Mouse (Mus musculus) liver, adult 2 months (tissue): ENCODE measurements around the gene Tmem253. TPM values are rescaled to one million over a fixed set of nuclear protein-coding genes. Genes with fewer than 3 reads are reported as not detected.
A peak's percentile ranks its signal among the peaks of the same experiment; 100 is the strongest.
"Not testable (repeated sequence)": the region's sequence is repeated elsewhere in the genome, so short reads cannot be mapped to it uniquely, and the experiment has no call there.

Experiments
- DNase-seq: peaks from one replicate; pipeline ENCODE4 v3.0.0-alpha.2; 2011; ENCODE audit warnings: low read depth, low spot score; ENCODE audit errors: extremely low read depth
- H3K27ac ChIP-seq: fragments of 200-500 bp; replicated peaks from 2 replicates; pipeline ENCODE4 v1.5.1; 2012; ENCODE audit warnings: low read depth, mild to moderate bottlenecking, control low read depth, inconsistent platforms, low read length; ENCODE audit not compliant: insufficient read depth
- H3K27me3 ChIP-seq: fragments of 200-500 bp; 2 replicates; pipeline ENCODE4 v1.6.1; 2012; ENCODE audit warnings: mild to moderate bottlenecking, moderate library complexity, low read length, inconsistent platforms; ENCODE audit not compliant: control insufficient read depth, insufficient read depth
- H3K36me3 ChIP-seq: fragments of 200-500 bp; 2 replicates; pipeline ENCODE4 v1.6.1; 2012; ENCODE audit warnings: low read length, inconsistent platforms; ENCODE audit not compliant: control insufficient read depth, insufficient read depth
- H3K4me1 ChIP-seq: fragments of 200-500 bp; 2 replicates; pipeline ENCODE4 v1.6.1; 2011; ENCODE audit warnings: low read length; ENCODE audit not compliant: control insufficient read depth, insufficient read depth
- H3K4me3 ChIP-seq: fragments of 200-500 bp; 2 replicates; pipeline ENCODE4 v1.5.1; 2011; ENCODE audit warnings: low read depth, mild to moderate bottlenecking, control low read depth, low read length, moderate library complexity; ENCODE audit not compliant: insufficient read depth
- H3K79me2 ChIP-seq: fragments of 200-500 bp; 2 replicates; pipeline ENCODE4 v1.6.1; 2012; ENCODE audit warnings: inconsistent platforms, mild to moderate bottlenecking, low read length, moderate library complexity; ENCODE audit not compliant: control insufficient read depth, insufficient read depth
- H3K9ac ChIP-seq: fragments of 200-500 bp; 2 replicates; pipeline ENCODE4 v1.6.1; 2012; ENCODE audit warnings: low read depth, mild to moderate bottlenecking, control low read depth, inconsistent platforms, low read length
- CTCF ChIP-seq: fragments of 200-500 bp; IDR thresholded peaks from 2 replicates; pipeline ENCODE4 v1.5.1; 2011; ENCODE audit warnings: low read depth, low read length, control low read depth
- POLR2A ChIP-seq: fragments of 200-500 bp; IDR thresholded peaks from 2 replicates; pipeline ENCODE4 v1.6.1; 2011; ENCODE audit warnings: low read length, control low read depth; ENCODE audit not compliant: insufficient read depth; ENCODE audit errors: extremely low read depth
- WGBS: fragments of 180-500 bp; shearing (Covaris S2); methylation state at CpG from one replicate; pipeline ENCODE4 v1.1.7; 2018; 5-methylcytosine and 5-hydroxymethylcytosine counted together
- polyA plus RNA-seq: library from polyadenylated mRNA; depleted of rRNA; stranded (reverse); fragments of >200 nt; gene quantifications from 2 replicates; pipeline ENCODE4 v1.2.3, GENCODE M21; 2012
- total RNA-seq: library from RNA; depleted of rRNA; stranded (reverse); fragments of >200 nt; gene quantifications from 2 replicates; pipeline ENCODE4 v1.2.3, GENCODE M21; 2014

Tmem253 gene
- total and polyA plus RNA-seq, 2 experiments, result 0.11 TPM; not detected in 1

DNA sequence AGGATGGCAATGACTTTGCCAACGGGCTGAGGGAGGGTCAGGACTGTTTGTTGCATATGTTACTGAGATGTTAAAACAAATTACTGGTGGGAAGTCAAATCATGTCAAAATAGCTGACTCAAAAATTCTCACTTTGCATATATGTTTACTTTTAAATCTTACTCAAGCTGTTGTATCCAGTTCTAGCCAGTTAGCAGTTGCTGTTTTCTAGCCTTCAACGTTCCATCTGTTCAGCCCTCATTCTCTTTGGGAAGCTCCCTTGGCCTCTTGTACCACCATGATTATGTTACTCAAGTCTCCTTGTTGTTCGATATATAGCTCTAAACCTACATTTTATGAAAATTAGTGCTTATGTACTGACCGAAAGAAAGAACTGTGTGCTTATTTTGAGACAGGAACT, 10.9 kb downstream of the Tmem253 start:
- Histone ChIP-seq H3K27me3 (no peaks in the 10 kb centered on the region), H3K27ac (no peak overlapping the region), H3K36me3 (no peaks in the 10 kb centered on the region), H3K4me3 (no peak overlapping the region), H3K79me2 (no peaks in the 10 kb centered on the region), H3K9ac (no peak overlapping the region), H3K4me1 (peaks cover 6% of the 10 kb centered on the region; the same call in 1 of the 2 replicates)
- TF ChIP-seq POLR2A, result no peak
- no peak for TF ChIP-seq CTCF
- 85% methylated on average over 4 of the region's 4 CpGs for WGBS
- no peak for DNase-seq

DNA sequence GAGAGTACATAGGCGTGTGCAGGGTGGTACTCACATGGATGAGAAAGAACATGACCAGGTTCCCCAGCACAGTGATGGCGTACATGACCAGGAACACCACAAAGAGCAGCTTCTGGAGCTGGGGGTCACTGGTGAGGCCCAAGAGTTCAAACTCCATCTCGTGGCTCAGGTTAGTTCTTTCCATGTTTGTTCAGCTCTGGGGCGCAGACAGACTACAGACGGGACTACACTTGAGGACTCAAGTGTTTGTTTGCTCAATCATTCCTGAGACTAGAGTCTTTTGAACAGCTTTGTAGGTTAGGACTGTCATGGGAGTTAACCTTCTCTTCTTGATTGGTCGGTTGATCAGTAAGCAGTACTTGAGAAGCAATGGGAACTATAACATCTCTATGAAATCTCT, 20.5 kb downstream of the Tmem253 start:
- H3K4me3 ChIP-seq, result no peak overlapping the region
- WGBS, result 65% methylated on average over 6 of the region's 6 CpGs
- TF ChIP-seq POLR2A (no peak), CTCF (no peak)
- no peaks in the 10 kb centered on the region for H3K36me3 ChIP-seq
- no peaks in the 10 kb centered on the region for H3K79me2 ChIP-seq
- no peaks in the 10 kb centered on the region for H3K27me3 ChIP-seq
- peaks cover 10% of the 10 kb centered on the region for H3K4me1 ChIP-seq
- no peak overlapping the region for H3K27ac ChIP-seq
- no peak for DNase-seq
- H3K9ac ChIP-seq, result no peak overlapping the region

DNA sequence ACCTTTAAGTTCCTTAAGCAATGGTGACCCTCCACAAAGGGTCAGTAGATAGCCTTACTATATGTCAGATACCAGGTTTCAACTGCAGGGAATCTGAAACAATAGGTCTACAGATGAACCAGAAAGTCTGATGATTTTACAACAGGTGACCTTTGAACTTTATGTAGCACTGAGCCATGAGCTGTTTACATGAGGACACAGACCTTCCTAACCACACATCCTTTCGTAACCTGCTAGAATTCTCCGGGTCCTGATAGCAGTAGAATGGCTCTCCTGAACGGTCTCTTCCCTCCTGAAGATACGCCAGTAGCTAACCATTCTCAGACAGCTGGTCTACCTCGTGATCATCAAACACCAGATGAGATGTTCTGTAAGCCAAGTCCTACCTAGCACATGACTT, 23.9 kb downstream of the Tmem253 start:
- no peak overlapping the region for H3K9ac ChIP-seq
- peaks cover 10% of the 10 kb centered on the region for H3K4me1 ChIP-seq
- no peaks in the 10 kb centered on the region for H3K36me3 ChIP-seq
- H3K27ac ChIP-seq, result 0 out of 2 replicates have a peak overlapping the region, but pooled peaks have one; percentile 56
- H3K27me3 ChIP-seq, result no peaks in the 10 kb centered on the region
- WGBS, result 28% methylated on average over 5 of the region's 5 CpGs
- no peaks in the 10 kb centered on the region for H3K79me2 ChIP-seq
- no peak overlapping the region for H3K4me3 ChIP-seq
- peak; percentile 84 for DNase-seq
- TF ChIP-seq POLR2A, result no peak

DNA sequence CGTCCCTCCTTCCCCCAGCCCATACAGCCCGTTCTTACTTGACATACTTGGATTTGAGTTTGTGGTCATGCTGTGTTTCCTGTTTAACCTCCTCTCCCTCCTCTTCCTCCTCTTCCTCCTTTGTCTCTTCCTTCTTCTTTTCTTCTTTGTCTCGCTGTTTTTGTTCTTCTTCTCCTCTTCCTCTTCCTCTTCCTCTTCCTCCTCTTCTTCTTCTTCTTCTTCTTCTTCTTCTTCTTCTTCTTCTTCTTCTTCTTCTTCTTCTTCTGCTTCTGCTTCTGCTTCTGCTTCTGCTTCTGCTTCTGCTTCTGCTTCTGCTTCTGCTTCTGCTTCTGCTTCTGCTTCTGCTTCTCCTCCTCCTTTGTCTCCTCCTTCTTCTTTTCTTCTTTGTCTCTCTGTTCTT, 26.9 kb downstream of the Tmem253 start, which contains the start of gene Olfr221:
Gene Olfr221 (minus strand): TSS at position 101 of the 400 bp plus-strand sequence.
- not testable (repeated sequence) for H3K36me3 ChIP-seq, H3K27me3 ChIP-seq, H3K4me3 ChIP-seq, H3K9ac ChIP-seq, H3K4me1 ChIP-seq, H3K79me2 ChIP-seq, H3K27ac ChIP-seq, DNase-seq
- 57% methylated on average over 3 of the region's 3 CpGs for whole genome bisulfite sequencing

GRCm38 (mm10) chr14:52043446-52043845, 28.0 kb downstream of the Tmem253 start:
- H3K4me1 ChIP-seq, result peaks cover 10% of the 10 kb centered on the region
- TF ChIP-seq POLR2A, result no peak
- no peak for TF ChIP-seq CTCF
- H3K79me2 ChIP-seq, result no peaks in the 10 kb centered on the region
- no peak for DNase-seq
- H3K4me3 ChIP-seq, result no peak overlapping the region
- H3K9ac ChIP-seq, result no peak overlapping the region
- H3K27me3 ChIP-seq, result no peaks in the 10 kb centered on the region
- H3K36me3 ChIP-seq, result no peaks in the 10 kb centered on the region
- H3K27ac ChIP-seq, result no peak overlapping the region
- 77% methylated on average over 6 of the region's 6 CpGs for WGBS

DNA sequence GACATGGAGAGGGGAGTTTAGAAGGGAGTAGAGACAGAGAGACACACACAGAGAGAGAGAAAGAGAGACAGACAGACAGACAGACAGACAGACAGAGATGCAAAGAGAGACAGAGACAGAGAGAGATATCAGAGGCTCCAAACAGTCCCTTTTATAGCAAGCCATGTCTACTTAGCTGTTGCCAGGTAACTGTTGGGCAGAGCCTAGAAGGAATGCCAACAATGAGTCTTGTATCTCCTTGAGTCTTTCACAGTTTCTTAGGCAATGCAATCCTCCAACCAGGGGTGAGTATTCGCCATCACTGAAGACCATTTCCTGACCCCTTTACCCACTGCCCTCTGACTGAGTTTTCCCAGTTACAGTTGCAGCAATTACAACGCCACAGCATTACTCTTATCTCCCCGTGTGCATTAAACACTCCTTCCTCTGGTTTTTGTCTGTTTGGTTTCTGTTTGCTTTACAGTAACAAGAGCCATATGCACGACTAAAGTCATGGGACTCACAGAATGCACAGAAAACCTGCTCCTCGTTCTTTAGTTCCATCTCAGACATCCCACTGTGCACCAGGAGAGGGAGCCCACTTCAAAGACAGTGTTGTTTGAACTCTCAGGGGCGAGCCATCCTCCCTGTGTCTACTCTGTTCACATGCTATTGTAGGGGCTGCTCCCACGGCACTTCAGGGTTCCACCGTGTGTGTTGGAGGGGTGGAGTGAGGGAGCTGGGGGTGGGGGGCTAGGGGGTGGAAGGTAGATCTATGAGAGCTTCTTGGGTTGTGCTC, 29.6 kb downstream of the Tmem253 start:
- Histone ChIP-seq H3K4me1 (peaks cover 2% of the 10 kb centered on the region), H3K27ac (no peak overlapping the region), H3K9ac (no peak overlapping the region), H3K36me3 (no peaks in the 10 kb centered on the region), H3K4me3 (no peak overlapping the region), H3K27me3 (no peaks in the 10 kb centered on the region), H3K79me2 (no peaks in the 10 kb centered on the region)
- no peak for TF ChIP-seq POLR2A
- TF ChIP-seq CTCF, result peak; percentile 12; the same call in 1 of the 2 replicates
- DNase-seq, result no peak
- 23% methylated on average over 8 of the region's 8 CpGs for WGBS
